Mouse (Mus musculus) large intestine, adult 2 months (tissue): Measurements from ENCODE around the gene Herc3. TPM values are rescaled to one million over a fixed set of nuclear protein-coding genes. Genes with fewer than 3 reads are reported as not detected.
"Not testable (repeated sequence)": the region's sequence is repeated elsewhere in the genome, so short reads cannot be mapped to it uniquely, and the experiment has no call there.

Experiments used
- DNase-seq: peaks from one replicate; pipeline ENCODE4 v3.0.0-alpha.2; 2012; ENCODE audit warnings: low read depth, low spot score
- WGBS: fragments of 180-500 bp; shearing (Covaris S2); methylation state at CpG from one replicate; pipeline ENCODE4 v1.1.7; 2018; 5-methylcytosine and 5-hydroxymethylcytosine counted together
- polyA plus RNA-seq: library from polyadenylated mRNA; depleted of rRNA; stranded (reverse); fragments of >200 nt; gene quantifications from 2 replicates; pipeline ENCODE4 v1.2.3, GENCODE M21; 2012

Herc3 gene
- polyA plus RNA-seq, 1 experiment, result 5.0 TPM

DNA sequence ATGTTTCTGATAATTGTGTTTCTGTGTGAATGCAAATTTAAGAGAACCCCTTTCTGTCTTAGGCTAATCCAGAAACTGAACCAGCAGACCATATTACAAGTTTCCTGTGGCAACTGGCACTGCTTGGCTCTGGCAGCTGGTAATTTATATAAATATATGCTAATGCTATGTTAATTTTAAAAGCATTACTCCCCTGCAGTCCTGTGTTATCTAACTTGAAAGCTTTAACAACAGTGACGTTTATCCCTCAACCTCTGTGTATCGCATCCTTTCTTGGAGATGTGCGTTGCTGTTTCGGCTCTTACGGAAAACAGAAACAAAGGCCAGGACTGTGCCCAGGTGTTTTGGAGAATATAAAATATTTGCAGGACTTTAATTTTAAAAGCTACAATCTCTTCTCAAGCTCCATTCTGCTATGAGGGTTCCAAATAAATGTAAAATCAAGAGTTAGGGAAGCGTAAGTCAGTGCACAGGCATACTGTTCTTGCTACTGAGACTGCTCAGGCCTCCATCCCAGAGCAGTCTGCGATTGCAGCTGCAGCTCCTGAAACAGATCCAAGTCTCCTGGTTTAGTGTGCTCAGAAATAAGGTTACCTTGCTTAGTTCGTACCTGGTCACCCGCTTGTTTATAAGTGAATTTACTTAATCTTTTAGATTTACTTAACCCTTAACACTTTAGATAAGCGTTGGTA is 24.6 kb downstream of the Herc3 start:
- WGBS, result 92% methylated on average over 10 of the region's 10 CpGs
- no peak for DNase-seq

DNA sequence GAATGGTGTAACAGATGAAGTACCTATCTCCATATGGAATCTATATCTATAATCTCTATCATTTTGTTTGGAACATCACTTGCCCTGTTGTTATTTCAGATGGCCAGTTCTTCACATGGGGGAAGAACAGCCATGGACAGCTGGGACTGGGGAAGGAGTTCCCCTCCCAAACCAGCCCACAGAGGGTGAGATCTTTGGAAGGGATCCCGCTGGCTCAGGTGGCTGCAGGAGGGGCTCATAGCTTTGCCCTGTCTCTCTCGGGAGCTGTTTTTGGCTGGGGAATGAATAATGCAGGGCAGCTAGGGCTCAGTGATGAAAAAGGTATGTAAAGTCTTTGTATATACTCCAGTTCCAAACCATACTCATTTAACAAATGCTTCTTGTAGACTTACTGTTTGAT is 25.2 kb downstream of the Herc3 start:
- DNase-seq, result no peak
- WGBS, result 85% methylated on average over 2 of the region's 2 CpGs

DNA sequence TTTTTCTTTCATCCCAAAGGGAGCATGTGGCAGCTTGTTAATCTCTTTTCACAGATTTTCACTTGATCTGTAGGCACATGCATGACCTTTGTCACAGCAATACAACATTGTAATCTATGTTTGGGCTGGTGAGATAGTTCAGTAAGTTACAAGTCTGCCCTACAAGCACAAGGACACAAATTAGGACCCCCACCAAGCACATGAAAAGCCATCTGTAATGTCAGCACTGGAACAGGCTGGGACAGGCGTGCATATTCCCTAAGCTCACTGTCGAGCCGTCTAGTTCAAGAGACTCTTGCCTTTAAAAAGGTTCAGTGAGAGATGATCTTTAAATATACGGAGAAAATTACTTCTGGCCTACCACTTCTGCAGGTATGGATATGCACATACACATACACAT is 28.3 kb downstream of the Herc3 start:
- WGBS, result 97% methylated on average over 4 of the region's 4 CpGs
- no peak for DNase-seq

DNA sequence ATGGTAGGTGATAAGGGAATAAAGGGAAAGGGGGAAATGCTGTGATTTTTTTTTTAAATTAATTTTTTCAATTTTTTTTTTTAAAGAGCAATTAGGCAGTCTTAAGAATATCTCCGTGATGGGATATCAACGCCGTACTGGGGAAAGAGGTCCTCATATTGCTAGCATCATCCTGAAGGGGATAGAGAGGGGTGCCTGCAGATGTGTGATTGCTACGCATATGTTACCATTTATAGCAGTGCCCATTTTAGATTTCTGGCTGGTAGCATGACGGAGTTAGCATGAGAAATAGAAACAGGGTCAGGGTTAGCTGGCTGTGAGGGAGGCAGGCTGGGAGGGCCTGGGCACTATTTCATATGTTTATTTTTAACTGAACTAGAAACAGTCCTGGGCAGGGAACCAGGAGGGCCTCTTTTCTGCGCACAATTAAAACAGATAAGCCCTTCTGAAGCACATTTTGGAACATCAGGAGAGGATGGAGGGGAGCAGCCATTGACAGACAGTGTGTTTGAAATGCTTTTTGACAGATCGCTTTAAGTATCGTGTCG is 31.3 kb downstream of the Herc3 start:
- 84% methylated on average over 9 of the region's 9 CpGs for WGBS
- DNase-seq, result no peak

DNA sequence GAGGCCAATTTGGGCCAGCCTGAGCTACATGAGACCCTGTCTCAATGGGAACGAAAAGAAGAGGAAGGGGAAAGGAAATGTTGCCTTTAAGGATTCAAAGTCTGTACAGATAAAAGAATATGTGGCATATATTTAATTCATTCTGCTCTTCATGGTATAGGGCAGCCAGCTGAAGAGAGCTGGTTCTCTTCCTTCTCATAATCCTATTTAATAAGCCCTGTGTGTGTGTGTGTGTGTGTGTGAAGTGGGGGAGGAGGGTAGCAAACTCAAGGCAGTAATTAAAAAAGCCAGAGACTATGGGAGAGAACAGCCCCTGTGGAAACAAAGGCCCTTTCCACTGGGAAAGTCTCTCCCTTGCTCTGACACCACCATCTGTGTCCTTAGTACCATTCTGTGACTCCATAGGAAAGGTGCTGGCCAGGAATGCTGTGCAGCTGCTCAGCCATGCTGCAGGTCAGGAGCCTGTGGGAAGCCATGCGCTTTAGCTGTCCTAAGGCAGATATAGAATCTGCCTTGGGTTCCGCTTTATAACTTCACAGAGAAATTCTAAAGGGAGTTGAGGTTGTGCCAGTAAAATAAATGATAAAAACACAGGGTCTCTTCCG is 32.5 kb downstream of the Herc3 start:
- 90% methylated on average over 4 of the region's 4 CpGs for WGBS
- DNase-seq, result no peak

DNA sequence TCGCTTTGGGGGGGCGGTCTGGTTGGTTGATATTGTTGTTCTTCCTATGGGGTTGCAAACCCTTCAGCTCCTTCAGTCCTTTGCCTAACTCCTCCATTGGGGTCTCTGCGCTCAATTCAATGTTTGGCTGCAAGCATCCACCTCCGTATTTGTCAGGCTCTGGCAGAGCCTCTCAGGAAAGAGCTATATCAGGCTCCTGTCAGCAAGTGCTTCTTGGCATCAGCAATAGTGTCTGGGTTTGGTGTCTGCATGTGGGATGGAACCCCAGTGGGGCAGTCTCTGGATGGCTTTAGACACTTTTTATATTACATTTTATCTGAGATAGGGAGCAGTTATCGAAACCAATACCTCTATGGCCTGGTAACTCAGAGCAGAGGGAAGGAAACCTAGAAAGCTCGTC is 36.6 kb downstream of the Herc3 start:
- DNase-seq, result not testable (repeated sequence)
- 96% methylated on average over 6 of the region's 6 CpGs for WGBS

DNA sequence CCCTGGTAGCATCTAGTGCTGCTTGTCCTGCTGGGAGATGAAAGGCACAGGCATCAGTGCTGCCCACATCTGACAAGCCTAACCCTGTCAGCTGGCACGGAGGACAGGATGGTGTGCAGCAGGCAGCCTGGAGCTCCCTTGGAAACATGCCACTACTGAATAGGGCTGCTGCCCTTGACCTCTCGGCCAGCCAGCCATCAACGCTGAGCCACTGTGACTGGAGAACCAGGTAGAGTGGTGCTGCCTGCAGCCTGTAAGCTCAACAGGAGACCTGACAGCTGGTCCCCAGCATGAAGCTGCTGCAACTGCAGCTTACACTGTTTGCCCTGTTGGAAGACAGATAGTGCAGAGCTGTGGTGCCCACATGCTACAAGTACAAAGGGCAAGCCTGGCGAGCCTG is 48.3 kb downstream of the Herc3 start:
- 75% methylated on average over 4 of the region's 4 CpGs for WGBS
- DNase-seq, result no peak

DNA sequence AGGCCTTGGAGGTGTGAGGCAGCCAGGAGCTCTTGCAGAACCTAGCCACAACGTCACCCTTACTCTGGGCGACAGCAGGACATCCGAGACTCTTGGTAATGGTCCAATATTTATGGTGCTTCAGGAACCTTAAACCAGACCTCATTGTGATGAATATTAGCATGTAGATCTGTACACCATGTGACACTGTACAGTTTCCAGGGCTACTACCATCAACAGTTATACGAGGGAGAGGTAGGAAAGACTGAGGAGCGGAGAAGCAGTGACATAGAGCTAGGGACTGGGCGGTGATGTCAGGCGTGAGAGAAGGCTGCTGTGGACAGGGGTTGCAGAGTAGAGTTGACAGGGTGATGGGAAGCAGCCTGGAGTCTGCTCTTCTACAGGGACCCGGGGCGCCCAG is 48.7 kb downstream of the Herc3 start:
- WGBS, result 91% methylated on average over 9 of the region's 9 CpGs
- no peak for DNase-seq

DNA sequence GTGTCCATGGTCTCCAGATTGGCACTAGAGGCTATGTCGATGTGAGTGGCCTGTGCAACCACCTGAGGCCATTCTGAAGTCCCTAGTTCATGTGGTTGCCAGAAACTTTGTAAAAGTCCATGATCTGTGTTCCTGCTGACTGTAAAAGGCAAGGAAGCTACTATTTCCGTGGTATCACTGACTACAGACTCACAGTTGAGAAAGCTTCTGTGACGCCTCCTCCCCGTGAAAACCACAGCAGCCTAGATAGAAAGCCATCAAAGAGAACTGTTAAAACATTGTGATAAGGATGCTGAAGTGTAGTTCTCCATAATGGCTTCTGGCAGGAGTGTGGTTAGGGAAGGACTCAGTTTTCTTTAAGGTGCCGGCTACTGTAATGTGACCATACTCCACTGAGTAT is 49.6 kb downstream of the Herc3 start:
- WGBS, result 91% methylated on average over 5 of the region's 5 CpGs
- DNase-seq, result no peak

DNA sequence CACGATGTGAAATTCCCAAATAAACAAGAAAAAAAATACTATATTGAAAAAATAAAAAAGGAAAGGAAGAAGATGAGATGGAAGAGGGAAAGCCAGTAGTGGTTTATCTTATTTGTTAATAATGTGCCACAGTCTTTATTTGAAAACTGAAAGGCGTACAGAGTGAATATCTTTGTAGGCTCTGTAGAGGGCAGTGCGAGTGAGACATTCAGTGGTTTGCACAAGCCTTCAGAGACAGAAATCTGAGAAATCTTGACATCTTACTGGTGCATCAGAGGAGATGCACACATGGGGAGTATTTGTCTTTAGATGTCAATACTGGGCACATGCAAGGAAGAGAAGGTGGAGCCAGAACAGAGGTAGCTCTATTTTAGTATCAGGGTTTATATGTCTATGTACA is 50.1 kb downstream of the Herc3 start:
- WGBS, result 88% methylated on average over 3 of the region's 3 CpGs

DNA sequence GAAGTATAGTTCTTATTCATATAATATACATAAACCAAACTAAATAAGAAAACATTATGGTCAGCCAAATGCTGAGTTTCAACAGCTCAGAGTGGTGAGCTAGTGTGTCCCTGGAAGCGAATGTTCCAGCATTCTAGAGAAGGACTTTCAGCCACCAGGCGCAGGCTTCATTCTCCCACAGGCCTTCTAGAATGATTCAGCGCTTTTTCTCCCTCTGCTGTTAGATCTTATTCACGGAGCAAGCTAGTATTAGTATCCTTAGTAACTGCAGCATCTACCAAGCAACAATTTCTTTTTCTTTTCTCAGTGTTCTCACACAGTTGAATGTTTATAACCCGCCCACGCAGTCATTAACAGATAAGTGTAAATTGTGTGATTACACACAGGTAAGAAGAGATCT is 51.0 kb downstream of the Herc3 start:
- no peak for DNase-seq
- WGBS, result 80% methylated on average over 6 of the region's 6 CpGs

More for the DNA sequence above, 50.1 kb downstream of the Herc3 start:
- no peak for DNase-seq

DNA sequence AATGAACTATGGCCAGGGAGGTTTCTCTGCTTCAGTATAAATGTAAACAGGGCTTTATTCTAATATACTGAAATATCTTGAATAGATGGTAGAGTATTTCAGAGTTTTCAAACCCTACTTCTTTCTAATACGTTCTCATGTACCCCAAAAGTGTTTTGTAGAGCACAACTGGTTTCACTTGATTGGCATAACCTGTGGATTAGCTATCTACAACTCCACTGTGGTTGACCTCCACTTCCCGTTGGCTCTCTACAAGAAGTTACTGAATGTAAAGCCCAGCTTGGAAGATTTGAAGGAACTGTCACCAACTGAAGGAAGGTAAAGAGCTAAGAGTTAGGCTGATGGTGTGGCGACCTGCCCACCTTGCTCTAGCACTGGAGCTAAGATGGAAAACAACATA is 58.7 kb downstream of the Herc3 start:
- WGBS, result 94% methylated on average over 3 of the region's 3 CpGs
- DNase-seq, result no peak

DNA sequence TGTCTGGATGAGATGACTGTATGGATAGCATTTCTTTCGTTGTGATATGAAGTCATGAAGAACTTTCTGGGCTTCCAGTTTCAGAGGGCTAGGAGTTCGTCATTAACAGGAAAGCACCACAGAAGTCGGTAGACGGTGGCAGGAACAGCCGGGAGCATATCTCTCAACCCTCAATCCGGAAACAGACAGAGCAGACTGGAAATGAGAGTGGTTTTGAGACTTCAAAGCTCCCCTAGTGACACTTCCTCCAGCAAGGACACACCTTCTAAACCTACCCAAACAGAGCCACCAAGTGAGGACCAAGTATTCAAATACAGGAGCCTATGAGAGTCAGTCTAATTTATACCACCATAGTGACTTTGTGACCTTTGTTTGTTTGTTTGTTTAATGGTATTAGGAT is 62.0 kb downstream of the Herc3 start:
- DNase-seq, result no peak
- WGBS, result 88% methylated on average over 6 of the region's 6 CpGs

DNA sequence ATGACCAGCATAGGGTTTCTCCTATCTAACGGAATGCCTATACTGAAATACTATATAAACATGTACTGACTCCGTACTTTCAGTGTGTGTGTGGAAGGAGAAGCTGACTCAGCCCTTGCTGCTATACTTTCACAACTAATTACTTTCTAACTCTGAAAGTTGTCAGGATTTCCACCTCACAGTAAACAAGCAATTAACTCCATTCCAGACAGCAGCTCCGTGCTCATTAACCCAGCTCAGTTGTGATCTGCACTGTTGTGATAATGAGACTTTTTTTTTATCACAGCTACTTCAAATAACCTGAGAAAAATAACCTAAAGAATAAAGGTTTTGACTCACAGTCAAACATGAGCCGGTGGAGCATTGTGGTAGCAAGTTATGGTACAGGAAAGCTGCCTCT is 63.7 kb downstream of the Herc3 start:
- DNase-seq, result no peak
- whole genome bisulfite sequencing, result 89% methylated on average over 4 of the region's 4 CpGs

DNA sequence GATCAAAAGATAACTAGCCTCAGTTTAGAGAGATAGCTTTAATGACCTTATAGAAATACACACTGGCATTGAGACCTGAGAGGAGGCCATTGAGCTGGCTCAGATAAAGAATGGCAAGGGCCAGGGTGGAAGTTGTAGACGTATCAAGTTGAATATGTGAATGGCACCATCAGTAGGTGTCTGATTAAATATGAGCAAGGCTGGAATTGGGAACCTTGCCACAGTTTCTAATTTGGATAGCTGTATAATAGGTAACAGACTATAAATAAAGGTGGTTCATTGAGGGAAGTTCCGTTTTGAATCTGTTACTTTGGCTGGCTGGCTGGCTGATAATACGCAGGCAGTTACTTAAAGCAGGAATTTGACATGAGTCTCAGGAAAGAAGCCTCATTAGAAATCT is 65.4 kb downstream of the Herc3 start:
- 90% methylated on average over 3 of the region's 3 CpGs for WGBS
- no peak for DNase-seq

DNA sequence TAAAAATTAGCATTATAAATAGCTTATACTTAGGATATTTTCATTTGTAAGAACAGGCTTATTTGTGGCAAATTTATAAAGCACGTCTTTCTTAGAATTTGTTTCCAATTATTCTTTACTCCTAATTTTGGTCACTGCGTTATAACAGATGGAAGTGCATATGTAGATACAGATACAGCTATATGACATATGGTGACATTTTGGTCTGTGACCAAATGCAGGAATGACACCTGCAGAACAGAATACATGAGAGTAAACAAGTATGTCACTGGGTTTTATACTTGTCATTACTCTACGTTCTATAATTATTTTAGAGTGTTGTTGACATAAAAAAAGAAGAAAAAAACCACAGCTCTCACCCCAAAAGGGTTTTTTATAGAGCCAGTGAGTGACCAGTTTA is 67.8 kb downstream of the Herc3 start:
- 90% methylated on average over 3 of the region's 3 CpGs for WGBS
- DNase-seq, result no peak

DNA sequence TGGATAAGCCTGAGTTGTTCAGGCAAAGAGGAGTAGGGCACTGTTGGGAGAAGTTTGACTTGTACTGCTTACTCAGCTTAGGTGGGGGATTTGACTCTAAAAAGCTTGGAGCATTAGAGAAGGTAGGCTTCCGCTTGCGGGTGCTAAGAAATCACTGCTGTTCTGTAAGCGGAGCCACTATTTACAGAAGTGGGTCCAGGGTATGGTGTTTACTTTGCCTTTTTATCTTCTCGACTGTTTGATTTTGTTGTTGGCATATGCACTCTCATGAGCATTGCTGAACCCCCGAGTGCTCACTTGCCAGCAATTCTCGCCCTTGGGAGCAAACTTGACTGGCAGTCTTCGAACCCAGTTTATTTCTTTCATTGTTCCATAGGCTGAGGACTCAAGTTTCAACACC is 69.3 kb downstream of the Herc3 start:
- 63% methylated on average over 7 of the region's 7 CpGs for WGBS
- DNase-seq, result no peak

DNA sequence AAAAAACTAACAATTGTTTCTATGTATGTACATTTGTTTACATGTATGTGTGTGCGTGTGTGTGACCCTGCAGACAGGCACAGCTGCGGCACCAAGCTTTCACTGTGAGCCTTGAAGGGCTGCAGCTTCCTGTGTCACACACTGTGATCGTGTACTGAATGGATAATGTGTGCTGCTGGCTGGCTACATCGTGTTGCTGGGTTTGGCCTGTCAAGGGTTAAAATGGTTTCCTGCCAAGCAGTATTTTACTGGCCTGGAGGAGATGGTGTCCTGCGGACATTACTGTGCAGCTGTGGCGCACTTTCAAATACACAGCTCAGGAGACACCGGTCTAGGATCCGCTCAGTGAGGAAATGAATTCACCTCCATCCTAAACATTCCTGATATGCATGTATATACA is 71.9 kb downstream of the Herc3 start:
- WGBS, result 57% methylated on average over 8 of the region's 8 CpGs
- no peak for DNase-seq

DNA sequence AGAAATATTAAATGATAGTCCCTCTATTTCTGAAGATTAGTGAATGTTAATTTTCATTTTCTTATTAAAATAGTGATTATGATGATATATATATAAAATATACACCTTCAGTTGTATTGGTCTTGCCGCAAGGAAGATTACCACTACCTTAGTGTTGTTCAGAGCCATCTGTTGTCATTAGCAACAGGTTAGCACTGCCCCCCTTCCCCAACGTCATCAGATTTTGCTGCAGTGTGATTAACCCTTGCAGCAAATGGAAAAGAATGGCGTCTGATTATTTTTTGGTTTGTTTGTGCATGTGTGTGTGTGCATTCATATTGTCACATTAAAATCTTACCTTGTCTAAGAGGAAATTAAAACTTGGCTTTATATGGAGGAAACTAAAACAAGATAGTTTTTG is 73.3 kb downstream of the Herc3 start:
- WGBS, result 71% methylated on average over 3 of the region's 3 CpGs

DNA sequence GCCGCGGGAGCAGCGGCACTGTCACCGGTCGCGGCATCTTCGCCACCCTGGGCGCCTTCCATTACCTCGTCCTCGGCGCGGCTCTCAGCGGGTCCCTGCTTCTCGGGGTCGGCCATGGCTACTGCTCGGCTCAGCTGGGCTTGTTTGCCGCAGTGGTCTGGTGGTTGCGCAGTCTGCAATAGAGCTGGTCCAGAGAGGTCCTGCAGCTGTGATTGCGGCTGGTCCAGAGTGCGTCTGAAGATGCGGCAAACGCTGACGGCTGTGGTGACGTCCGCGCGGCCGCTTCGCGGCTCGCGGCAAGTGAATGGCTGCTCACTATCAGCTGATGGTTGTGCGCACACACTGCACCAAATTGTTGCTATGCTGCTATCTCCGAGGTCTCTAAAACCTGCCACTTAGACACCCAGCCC is 75.6 kb downstream of the Herc3 start, which contains the start of gene Nap1l5:
TSS of gene Nap1l5 (minus strand) at position 225 of the 410 bp plus-strand sequence.
- 64% methylated on average over 34 of the region's 34 CpGs for WGBS
- DNase-seq, result no peak

More for the DNA sequence above, 73.3 kb downstream of the Herc3 start:
- no peak for DNase-seq

DNA sequence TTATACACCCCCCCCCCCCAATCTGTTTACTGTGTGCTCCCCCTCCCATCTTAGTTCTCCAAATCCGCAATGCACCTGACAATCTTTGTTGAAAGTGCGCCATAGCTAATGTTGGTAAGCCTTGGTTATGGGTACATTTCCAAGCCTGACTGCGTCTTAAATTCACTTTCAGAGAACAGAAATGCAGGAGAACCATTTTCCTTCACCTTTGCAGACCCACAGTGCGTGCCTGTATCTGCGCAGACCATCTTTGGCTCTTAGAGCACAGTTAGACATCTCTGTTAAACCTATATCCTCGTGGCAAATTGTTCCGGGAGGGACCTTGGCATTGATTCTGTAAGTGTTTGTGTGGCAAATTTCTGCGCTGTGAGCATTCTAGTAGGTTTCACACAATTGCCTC is 76.1 kb downstream of the Herc3 start:
- 95% methylated on average over 8 of the region's 8 CpGs for WGBS
- no peak for DNase-seq
